Mouse (Mus musculus): ENCODE measurements around the gene Clasp1. TPM values are rescaled to one million over a fixed set of nuclear protein-coding genes. Genes with fewer than 3 reads are reported as not detected.

Gene Clasp1
- polyA plus RNA-seq, 1 experiment, result 25.6 TPM

DNA sequence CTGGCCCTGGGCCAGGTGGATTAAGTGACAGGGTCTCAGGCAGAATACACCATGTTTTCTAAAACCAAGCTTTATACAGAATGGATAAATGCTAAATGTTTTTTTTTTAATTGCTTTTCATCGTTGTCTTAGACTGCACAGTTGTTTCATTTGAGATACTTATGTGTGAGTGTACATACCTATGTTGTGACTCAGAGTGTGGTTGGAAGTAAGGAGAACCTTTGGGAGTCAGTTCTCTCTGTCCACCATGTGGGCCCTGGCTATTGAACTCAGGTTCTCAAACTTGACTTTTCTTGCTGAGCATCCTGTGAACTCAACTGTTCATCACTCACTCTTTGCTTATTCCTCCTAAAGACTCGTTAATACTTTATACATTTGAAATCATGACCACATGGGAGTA, 58.3 kb downstream of the Clasp1 start:
- H3K27ac ChIP-seq (ENCODE audit: control insufficient read depth, insufficient read depth, low read depth, low read length, poor library complexity), result no peak overlapping the region
- H3K4me1 ChIP-seq (ENCODE audit: control insufficient read depth, insufficient read depth, low read length), result peaks cover under 1% of the 10 kb centered on the region; the same call in 1 of the 2 replicates
- TF ChIP-seq POLR2A (IDR thresholded peaks at IDR 0.05; ENCODE audit: borderline replicate concordance, control insufficient read depth, low read depth, low read length) (no peak), CTCF (IDR thresholded peaks at IDR 0.05; ENCODE audit: control insufficient read depth, insufficient read depth, low read length) (no peak)
- H3K4me3 ChIP-seq (replicated peaks; ENCODE audit: control insufficient read depth, low read depth, low read length), result no peak overlapping the region
- whole genome bisulfite sequencing, result 89% methylated on average over 2 of the region's 2 CpGs

DNA sequence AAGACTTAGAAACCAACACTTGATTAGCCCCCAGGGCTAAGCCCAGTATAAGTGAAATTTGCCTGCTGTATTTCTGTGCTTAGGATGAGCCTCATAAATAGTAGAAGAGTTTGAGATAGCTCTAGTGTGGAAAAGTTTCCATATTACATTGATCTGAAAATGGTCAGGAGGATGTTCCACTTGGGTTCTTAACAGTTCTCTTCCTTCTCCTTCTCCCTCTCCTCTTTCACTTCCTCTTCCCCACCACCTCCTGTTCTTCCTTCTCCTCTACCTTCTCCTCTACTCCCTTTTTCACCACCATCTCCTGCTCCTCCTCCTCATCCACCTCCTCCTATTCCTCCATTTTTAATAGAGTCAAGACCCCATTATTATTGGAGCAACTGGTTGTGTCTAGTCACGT, 59.4 kb downstream of the Clasp1 start:
- Histone ChIP-seq H3K4me3 (replicated peaks; ENCODE audit: control insufficient read depth, low read depth, low read length) (no peak overlapping the region), H3K4me1 (ENCODE audit: control insufficient read depth, insufficient read depth, low read length) (peaks cover 8% of the 10 kb centered on the region), H3K27ac (ENCODE audit: control insufficient read depth, insufficient read depth, low read depth, low read length, poor library complexity) (no peak overlapping the region)
- TF ChIP-seq CTCF (IDR thresholded peaks at IDR 0.05; ENCODE audit: control insufficient read depth, insufficient read depth, low read length), result no peak
- no peak for TF ChIP-seq POLR2A (IDR thresholded peaks at IDR 0.05; ENCODE audit: borderline replicate concordance, control insufficient read depth, low read depth, low read length)
- 93% methylated on average over 1 of the region's 1 CpGs for WGBS

DNA sequence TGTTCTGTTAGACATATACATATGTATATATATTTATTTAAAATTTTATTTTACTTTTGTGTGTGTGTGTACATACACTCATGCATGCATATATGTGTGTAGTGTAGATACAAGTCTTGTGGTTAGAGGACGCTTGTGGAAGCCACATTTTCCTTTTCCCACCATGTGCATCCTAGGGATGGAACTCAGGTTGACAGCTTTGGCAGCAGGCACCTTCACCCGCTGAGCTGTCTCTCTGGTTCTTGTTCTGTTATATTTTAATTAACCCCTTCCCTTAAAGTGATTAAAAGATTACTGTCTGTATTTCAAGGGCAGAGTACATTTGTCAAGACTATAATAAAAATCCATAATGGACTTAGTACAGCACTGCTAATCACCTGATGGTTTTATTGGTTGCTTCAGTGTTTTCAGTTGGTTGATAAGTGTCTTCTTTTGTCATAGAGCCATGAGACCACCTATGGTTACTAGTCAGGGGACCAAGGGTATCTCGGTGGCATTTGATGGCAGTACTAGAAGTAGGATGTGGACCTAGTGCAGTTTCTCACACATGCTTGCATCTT, 62.1 kb downstream of the Clasp1 start:
- Histone ChIP-seq H3K27ac (ENCODE audit: control insufficient read depth, insufficient read depth, low read depth, low read length, poor library complexity) (no peak overlapping the region), H3K4me1 (ENCODE audit: control insufficient read depth, insufficient read depth, low read length) (peaks cover 10% of the 10 kb centered on the region), H3K4me3 (replicated peaks; ENCODE audit: control insufficient read depth, low read depth, low read length) (no peak overlapping the region)
- 73% methylated on average over 3 of the region's 3 CpGs for WGBS
- TF ChIP-seq POLR2A (IDR thresholded peaks at IDR 0.05; ENCODE audit: borderline replicate concordance, control insufficient read depth, low read depth, low read length) (no peak), CTCF (IDR thresholded peaks at IDR 0.05; ENCODE audit: control insufficient read depth, insufficient read depth, low read length) (no peak)

DNA sequence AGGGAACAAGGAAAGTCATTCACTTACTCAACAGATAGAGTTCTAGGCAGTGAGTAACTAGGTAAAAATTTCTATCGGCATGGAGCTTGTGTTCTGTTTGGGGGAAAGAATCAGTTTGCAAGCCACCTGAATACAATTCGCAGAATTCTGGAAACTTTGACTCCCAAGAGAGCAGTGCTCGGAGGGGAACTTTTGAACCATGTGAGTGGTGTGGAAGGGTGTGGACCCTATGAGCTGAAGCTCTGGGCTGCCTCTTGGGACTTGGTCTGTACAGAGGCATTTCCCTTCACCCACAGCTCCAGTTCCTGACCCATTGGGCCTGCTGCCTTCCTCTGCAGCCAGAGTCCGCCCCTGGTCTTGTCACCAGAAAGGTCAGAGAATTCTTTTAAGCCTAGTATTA, 64.7 kb downstream of the Clasp1 start:
- 68% methylated on average over 4 of the region's 4 CpGs for WGBS
- H3K27ac ChIP-seq (ENCODE audit: control insufficient read depth, insufficient read depth, low read depth, low read length, poor library complexity), result peak overlapping the region; percentile 19; the same call in 1 of the 2 replicates
- H3K4me3 ChIP-seq (replicated peaks; ENCODE audit: control insufficient read depth, low read depth, low read length), result no peak overlapping the region
- no peak for TF ChIP-seq CTCF (IDR thresholded peaks at IDR 0.05; ENCODE audit: control insufficient read depth, insufficient read depth, low read length)
- no peak for TF ChIP-seq POLR2A (IDR thresholded peaks at IDR 0.05; ENCODE audit: borderline replicate concordance, control insufficient read depth, low read depth, low read length)
- H3K4me1 ChIP-seq (ENCODE audit: control insufficient read depth, insufficient read depth, low read length), result peaks cover 16% of the 10 kb centered on the region

DNA sequence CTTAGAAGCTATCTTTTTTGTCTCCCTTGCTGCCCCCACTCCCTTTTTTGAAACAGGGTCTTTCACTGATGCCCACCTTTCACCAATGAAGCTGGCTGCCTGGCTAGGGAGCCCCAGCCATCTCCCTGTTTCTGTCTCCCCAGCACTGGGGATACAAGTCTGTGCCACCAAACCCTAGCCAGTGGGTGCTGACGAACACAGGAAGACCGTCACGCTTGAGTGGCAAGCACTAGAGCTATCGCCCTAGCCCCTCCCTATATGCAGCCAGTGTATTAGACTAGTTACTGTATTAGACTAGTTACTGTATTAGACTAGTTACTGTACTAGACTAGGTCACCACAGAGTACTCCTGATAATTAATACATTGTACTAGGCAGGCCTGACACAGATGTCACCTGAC, 66.0 kb downstream of the Clasp1 start:
- TF ChIP-seq CTCF (IDR thresholded peaks at IDR 0.05; ENCODE audit: control insufficient read depth, insufficient read depth, low read length), result no peak
- no peak for TF ChIP-seq POLR2A (IDR thresholded peaks at IDR 0.05; ENCODE audit: borderline replicate concordance, control insufficient read depth, low read depth, low read length)
- 71% methylated on average over 4 of the region's 4 CpGs for WGBS
- H3K27ac ChIP-seq (ENCODE audit: control insufficient read depth, insufficient read depth, low read depth, low read length, poor library complexity), result peak overlapping the region; percentile 67
- H3K4me1 ChIP-seq (ENCODE audit: control insufficient read depth, insufficient read depth, low read length), result peaks cover 16% of the 10 kb centered on the region
- H3K4me3 ChIP-seq (replicated peaks; ENCODE audit: control insufficient read depth, low read depth, low read length), result no peak overlapping the region

DNA sequence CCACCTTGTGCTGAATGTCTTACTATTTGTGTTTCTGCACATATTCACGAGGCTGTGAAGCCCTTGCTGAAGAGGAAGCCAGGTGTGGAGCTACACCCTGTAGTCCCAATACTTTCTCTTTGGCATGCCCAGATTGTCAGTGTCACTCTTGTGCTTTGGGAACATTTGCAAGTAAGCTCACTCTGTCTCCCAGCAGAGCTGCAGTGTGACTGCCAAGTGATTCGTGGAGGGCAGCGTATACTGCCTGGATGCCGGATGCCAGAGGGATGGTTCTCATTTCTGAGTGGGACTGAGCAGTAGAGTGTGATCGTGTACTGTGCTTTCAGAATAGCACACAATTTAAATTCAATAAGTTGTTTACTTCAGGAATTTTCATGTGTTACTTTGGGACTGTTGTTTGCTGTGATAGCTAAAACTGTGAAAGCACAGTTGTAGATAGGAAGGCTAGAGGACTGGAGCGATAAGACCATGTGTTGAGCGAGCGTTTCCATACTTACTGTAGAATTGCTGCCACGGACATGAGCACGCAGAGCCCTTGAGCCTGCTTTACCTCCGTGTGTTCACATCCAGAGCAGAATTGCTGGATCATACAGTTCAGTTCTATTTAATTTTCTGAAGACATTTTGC, 68.5 kb downstream of the Clasp1 start:
- Histone ChIP-seq H3K27ac (ENCODE audit: control insufficient read depth, insufficient read depth, low read depth, low read length, poor library complexity) (peak overlapping the region; percentile 64), H3K4me3 (replicated peaks; ENCODE audit: control insufficient read depth, low read depth, low read length) (no peak overlapping the region), H3K4me1 (ENCODE audit: control insufficient read depth, insufficient read depth, low read length) (peaks cover 13% of the 10 kb centered on the region)
- WGBS, result 64% methylated on average over 11 of the region's 11 CpGs
- TF ChIP-seq CTCF (IDR thresholded peaks at IDR 0.05; ENCODE audit: control insufficient read depth, insufficient read depth, low read length) (no peak), POLR2A (IDR thresholded peaks at IDR 0.05; ENCODE audit: borderline replicate concordance, control insufficient read depth, low read depth, low read length) (no peak)

DNA sequence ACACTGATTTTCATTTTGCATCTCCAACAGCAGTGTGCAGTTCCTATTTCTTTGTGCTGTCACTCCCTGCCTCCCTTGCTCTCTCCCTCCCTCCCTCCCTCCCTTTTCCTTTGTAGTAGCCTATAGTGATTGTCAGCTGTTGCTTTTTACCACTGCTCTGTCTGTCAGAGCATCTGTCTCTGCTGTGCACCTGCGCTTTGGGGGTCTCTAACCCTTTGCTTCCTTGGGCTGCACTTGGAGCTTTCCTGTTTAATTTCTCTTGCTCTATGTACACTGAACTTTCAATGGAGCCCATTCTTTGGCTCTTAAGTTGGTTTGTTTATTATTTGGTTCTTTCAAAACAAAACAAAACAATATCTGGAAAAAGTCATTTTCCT, 69.0 kb downstream of the Clasp1 start:
- H3K4me1 ChIP-seq (ENCODE audit: control insufficient read depth, insufficient read depth, low read length), result peaks cover 10% of the 10 kb centered on the region
- WGBS, result 69% methylated on average over 1 of the region's 1 CpGs
- H3K4me3 ChIP-seq (replicated peaks; ENCODE audit: control insufficient read depth, low read depth, low read length), result no peak overlapping the region
- TF ChIP-seq POLR2A (IDR thresholded peaks at IDR 0.05; ENCODE audit: borderline replicate concordance, control insufficient read depth, low read depth, low read length) (no peak), CTCF (IDR thresholded peaks at IDR 0.05; ENCODE audit: control insufficient read depth, insufficient read depth, low read length) (no peak)
- no peak overlapping the region for H3K27ac ChIP-seq (ENCODE audit: control insufficient read depth, insufficient read depth, low read depth, low read length, poor library complexity)

DNA sequence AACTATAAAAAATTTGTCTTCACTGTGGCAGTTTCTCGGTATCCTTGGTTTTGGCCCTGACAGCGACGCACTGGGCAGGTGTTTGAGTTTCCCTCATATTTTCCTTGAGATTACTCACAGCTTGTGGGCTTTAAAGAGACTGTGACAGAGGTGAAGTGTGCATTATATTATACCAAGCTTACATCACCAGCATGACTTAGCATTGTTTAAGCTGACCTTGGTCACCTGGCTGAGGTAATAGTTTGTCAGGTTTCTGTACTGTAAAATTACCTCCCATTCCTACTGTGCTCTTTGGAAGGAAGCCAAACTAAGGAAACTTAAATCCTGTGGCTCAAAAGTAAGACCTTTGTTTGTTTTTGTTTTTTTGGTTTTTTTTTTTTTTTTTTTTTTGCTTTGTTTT, 69.4 kb downstream of the Clasp1 start:
- Histone ChIP-seq H3K27ac (ENCODE audit: control insufficient read depth, insufficient read depth, low read depth, low read length, poor library complexity) (no peak overlapping the region), H3K4me1 (ENCODE audit: control insufficient read depth, insufficient read depth, low read length) (peaks cover 8% of the 10 kb centered on the region), H3K4me3 (replicated peaks; ENCODE audit: control insufficient read depth, low read depth, low read length) (no peak overlapping the region)
- no peak for TF ChIP-seq CTCF (IDR thresholded peaks at IDR 0.05; ENCODE audit: control insufficient read depth, insufficient read depth, low read length)
- WGBS, result 59% methylated on average over 3 of the region's 3 CpGs
